Mouse (Mus musculus) 3134 (cell line): ENCODE measurements around the gene Atp5b.
"Not testable (repeated sequence)": the region's sequence is repeated elsewhere in the genome, so short reads cannot be mapped to it uniquely, and the experiment has no call there.

ENCODE experiments used
- DNase-seq: peaks from one replicate; pipeline ENCODE4 v3.0.0-alpha.2; 2011; ENCODE audit warnings: low spot score; ENCODE audit not compliant: insufficient read length; ENCODE audit errors: extremely low read depth

The Atp5b gene

GRCm38 (mm10) chr10:128066072-128066471 lies 17.0 kb upstream of the Atp5b start:
- DNase-seq, result no peak

GRCm38 (mm10) chr10:128069201-128069600 lies 13.9 kb upstream of the Atp5b start:
- no peak for DNase-seq

GRCm38 (mm10) chr10:128070432-128070831 lies 12.6 kb upstream of the Atp5b start:
- not testable (repeated sequence) for DNase-seq

- not testable (repeated sequence) for DNase-seq
Observed at GRCm38 (mm10) chr10:128078269-128078668, 4.8 kb upstream of the Atp5b start.

- no peak for DNase-seq
Observed at GRCm38 (mm10) chr10:128080496-128080895, 2.6 kb upstream of the Atp5b start.

- no peak for DNase-seq
Observed at GRCm38 (mm10) chr10:128081807-128082476, 1.1 kb upstream of the Atp5b start.

GRCm38 (mm10) chr10:128082477-128082808 lies 630 bp upstream of the Atp5b start:
- DNase-seq, result no peak

GRCm38 (mm10) chr10:128083688-128084087 lies 615 bp downstream of the Atp5b start:
- peak; percentile 44 for DNase-seq

- DNase-seq, result no peak
Observed at GRCm38 (mm10) chr10:128084160-128084559, 1.1 kb downstream of the Atp5b start.

- no peak for DNase-seq
Observed at GRCm38 (mm10) chr10:128086391-128086790, 3.3 kb downstream of the Atp5b start.

GRCm38 (mm10) chr10:128087216-128087615 lies 4.1 kb downstream of the Atp5b start:
- DNase-seq, result not testable (repeated sequence)

- DNase-seq, result no peak
Observed at GRCm38 (mm10) chr10:128088181-128088580, 5.1 kb downstream of the Atp5b start.

GRCm38 (mm10) chr10:128089842-128090241 lies 6.8 kb downstream of the Atp5b start:
- no peak for DNase-seq

- peak; percentile 63 for DNase-seq
Observed at GRCm38 (mm10) chr10:128090651-128091563, 7.8 kb downstream of the Atp5b start.

GRCm38 (mm10) chr10:128091564-128092505 lies 8.8 kb downstream of the Atp5b start, which contains the start of gene Baz2a:
Gene Baz2a, plus strand, starts transcription at chr10:128091577.
- peak; percentile 77 for DNase-seq

GRCm38 (mm10) chr10:128092506-128093495 lies 9.7 kb downstream of the Atp5b start:
- peak; percentile 89 for DNase-seq

GRCm38 (mm10) chr10:128093496-128094294 lies 10.6 kb downstream of the Atp5b start:
- DNase-seq, result no peak

- peak; percentile 90 for DNase-seq
Observed at GRCm38 (mm10) chr10:128094340-128094968, 11.4 kb downstream of the Atp5b start.
